Mouse (Mus musculus): ENCODE results near the gene Zdhhc9. TPM values are rescaled to one million over a fixed set of nuclear protein-coding genes. Genes with fewer than 3 reads are reported as not detected.
A peak's percentile ranks its signal among the peaks of the same experiment; 100 is the strongest.

Gene Zdhhc9
- polyA plus RNA-seq, 1 experiment = 22.2 TPM

DNA sequence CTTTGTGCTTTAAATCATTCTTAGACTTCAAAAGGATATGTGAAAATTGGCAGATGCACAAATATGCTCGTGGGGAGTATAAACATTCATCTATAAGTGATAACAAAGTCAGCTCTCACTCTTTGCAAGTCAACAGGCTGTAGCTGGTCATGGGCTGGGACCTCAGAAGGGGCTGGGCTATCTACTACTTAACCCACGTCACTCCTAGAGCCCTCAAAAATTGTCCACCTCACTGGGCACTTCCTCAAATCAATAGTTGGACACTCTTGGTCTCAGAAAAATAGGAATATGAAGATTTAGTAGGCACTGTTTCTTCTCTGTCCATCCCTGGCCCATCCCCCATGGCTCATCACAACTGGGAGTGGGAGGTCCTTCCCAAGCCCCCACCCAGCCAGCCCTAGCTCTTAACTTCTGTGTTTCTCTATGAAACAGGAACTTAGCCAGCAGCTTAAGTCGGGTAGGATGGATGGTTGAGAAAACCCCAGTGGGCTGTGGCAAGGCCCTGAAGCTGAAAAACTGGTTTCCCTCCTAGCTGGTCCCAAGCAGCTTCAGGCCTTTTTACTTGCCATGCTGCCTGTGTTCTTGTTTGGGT, 68.3 kb downstream of the Zdhhc9 start:
- H3K4me1 ChIP-seq (ENCODE audit: control insufficient read depth, insufficient read depth, low read length) = peaks cover 9% of the 10 kb centered on the region
- H3K27me3 ChIP-seq (ENCODE audit: control insufficient read depth, insufficient read depth, low read length, poor library complexity, severe bottlenecking) = no peaks in the 10 kb centered on the region
- no peak overlapping the region for H3K9ac ChIP-seq (ENCODE audit: low read depth, poor library complexity, severe bottlenecking)
- TF ChIP-seq POLR2A (IDR thresholded peaks at IDR 0.05; ENCODE audit: insufficient read depth, low read length) = no peak
- TF ChIP-seq CTCF (IDR thresholded peaks at IDR 0.05; ENCODE audit: low read depth, low read length) = no peak
- no peak for TF ChIP-seq EP300 (IDR thresholded peaks at IDR 0.05; ENCODE audit: insufficient read depth, low read depth, low read length)
- H3K4me3 ChIP-seq (ENCODE audit: low read depth, low read length) = no peak overlapping the region
- H3K27ac ChIP-seq (ENCODE audit: insufficient read depth, low read length) = no peak overlapping the region
- no peaks in the 10 kb centered on the region for H3K9me3 ChIP-seq (replicated peaks; ENCODE audit: control insufficient read depth, insufficient read depth, low read length, poor library complexity, severe bottlenecking)
- no peaks in the 10 kb centered on the region for H3K36me3 ChIP-seq (ENCODE audit: control insufficient read depth, insufficient read depth, low read length, poor library complexity, severe bottlenecking)

DNA sequence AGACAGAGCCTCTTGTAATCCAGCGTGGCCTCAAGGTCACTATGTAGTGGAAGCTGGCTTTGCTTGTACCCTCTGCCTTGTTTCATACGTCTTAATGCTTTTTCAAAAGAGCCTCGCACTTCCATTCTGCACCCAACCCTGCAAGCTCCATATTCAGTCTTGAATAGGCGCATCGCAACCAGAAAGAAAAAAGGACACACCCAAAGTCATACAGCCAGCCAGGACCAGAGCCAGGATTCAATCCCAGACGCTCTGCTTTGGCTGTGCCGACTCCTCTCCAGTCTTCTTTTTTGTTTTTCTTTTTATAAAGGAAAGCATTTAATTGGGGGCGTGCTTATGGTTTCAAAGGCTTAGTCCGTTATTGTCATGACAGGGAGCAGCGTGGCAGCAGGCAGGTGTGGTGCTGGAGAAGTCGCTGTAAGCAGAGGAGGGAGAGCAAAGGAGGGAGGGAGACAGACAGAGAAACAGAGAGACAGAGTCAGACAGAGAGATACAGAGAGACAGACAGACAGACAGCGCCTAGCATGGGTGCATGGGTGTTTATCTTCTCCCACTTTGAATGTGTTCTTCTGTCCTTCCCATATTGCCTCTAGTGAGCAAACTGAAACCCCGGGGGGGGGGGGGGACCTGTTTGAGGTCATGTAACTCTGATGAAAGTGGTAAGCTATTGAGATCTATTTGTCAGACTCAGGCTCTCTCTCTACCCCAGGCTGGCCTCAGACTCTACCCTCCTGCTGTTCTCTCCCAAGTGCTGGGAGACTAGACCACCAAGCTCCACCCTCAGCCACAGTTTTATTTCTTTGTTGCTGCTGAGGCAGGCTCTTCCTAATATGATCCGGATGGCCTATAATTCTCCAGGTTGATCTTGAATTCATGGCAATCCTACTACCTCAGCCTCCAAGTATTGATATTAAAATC, 69.1 kb downstream of the Zdhhc9 start:
- H3K4me3 ChIP-seq (ENCODE audit: low read depth, low read length) = no peak overlapping the region
- no peaks in the 10 kb centered on the region for H3K36me3 ChIP-seq (ENCODE audit: control insufficient read depth, insufficient read depth, low read length, poor library complexity, severe bottlenecking)
- H3K9ac ChIP-seq (ENCODE audit: low read depth, poor library complexity, severe bottlenecking) = no peak overlapping the region
- TF ChIP-seq CTCF (IDR thresholded peaks at IDR 0.05; ENCODE audit: low read depth, low read length) (no peak), EP300 (IDR thresholded peaks at IDR 0.05; ENCODE audit: insufficient read depth, low read depth, low read length) (no peak), POLR2A (IDR thresholded peaks at IDR 0.05; ENCODE audit: insufficient read depth, low read length) (no peak)
- no peaks in the 10 kb centered on the region for H3K9me3 ChIP-seq (replicated peaks; ENCODE audit: control insufficient read depth, insufficient read depth, low read length, poor library complexity, severe bottlenecking)
- H3K27me3 ChIP-seq (ENCODE audit: control insufficient read depth, insufficient read depth, low read length, poor library complexity, severe bottlenecking) = no peaks in the 10 kb centered on the region
- H3K4me1 ChIP-seq (ENCODE audit: control insufficient read depth, insufficient read depth, low read length) = peaks cover 9% of the 10 kb centered on the region
- H3K27ac ChIP-seq (ENCODE audit: insufficient read depth, low read length) = no peak overlapping the region

DNA sequence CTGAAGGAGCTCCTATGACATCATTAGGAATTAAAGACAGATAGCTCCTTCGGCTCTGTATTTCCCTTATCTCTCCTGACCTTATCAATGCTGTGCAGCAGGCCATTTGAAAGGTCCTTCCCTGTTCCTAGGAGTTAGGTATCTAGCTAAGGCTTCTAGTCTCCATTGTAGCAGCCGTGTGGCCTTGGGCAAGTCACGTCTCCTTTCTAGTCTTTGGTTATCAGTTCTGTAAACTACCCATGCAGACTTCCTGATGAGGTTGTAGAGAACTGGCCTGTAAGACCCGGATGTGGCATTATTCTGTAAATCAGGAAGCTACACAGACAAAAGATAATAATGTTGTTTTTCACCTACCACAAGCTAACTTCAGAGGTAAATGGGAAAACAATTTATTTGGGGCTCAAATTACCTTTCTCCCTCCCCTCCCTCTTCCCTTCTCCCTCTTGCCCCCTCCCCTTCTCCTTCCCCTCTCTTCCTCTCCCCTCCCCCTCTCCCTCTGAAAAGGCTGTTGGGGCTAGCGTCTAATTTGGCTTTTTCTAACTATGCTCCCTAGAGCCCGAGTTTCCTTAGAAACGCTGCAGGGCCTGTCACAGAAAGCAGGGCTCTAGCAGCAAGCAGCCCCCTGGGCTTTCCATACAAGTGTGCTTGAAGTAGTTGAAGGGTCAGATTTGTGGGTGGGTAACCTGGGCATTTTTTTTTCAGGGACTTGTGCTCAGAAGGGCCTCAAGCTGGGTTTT, 70.0 kb downstream of the Zdhhc9 start:
- H3K27ac ChIP-seq (ENCODE audit: insufficient read depth, low read length) = peak overlapping the region; percentile 25; the same call in 1 of the 2 replicates

DNA sequence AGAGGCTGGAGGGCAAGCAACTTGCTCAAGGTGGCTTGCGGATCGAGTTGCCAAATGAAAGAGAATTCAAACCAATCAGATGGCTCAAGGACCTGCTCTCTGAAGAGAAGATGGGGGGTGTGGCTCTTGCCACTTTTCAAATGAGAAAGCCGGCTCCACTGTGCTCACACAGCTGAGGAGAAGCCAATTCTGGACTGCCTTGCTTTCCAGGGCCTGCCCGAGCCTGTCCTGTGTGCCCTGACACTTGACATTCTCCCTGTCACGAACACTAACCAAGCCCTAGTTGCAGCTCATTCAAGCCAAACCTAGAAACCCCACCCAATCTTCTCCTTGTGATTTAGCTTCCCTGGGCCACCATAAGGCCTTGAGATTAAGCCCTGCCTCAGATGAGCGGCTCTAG, 70.7 kb downstream of the Zdhhc9 start:
- peaks cover 9% of the 10 kb centered on the region for H3K4me1 ChIP-seq (ENCODE audit: control insufficient read depth, insufficient read depth, low read length)
- no peak overlapping the region for H3K4me3 ChIP-seq (ENCODE audit: low read depth, low read length)
- no peak for TF ChIP-seq CTCF (IDR thresholded peaks at IDR 0.05; ENCODE audit: low read depth, low read length)
- no peak for TF ChIP-seq POLR2A (IDR thresholded peaks at IDR 0.05; ENCODE audit: insufficient read depth, low read length)
- TF ChIP-seq EP300 (IDR thresholded peaks at IDR 0.05; ENCODE audit: insufficient read depth, low read depth, low read length) = no peak
- H3K27ac ChIP-seq (ENCODE audit: insufficient read depth, low read length) = peak overlapping the region; percentile 25; the same call in 1 of the 2 replicates
- no peaks in the 10 kb centered on the region for H3K27me3 ChIP-seq (ENCODE audit: control insufficient read depth, insufficient read depth, low read length, poor library complexity, severe bottlenecking)
- no peak overlapping the region for H3K9ac ChIP-seq (ENCODE audit: low read depth, poor library complexity, severe bottlenecking)
- H3K9me3 ChIP-seq (replicated peaks; ENCODE audit: control insufficient read depth, insufficient read depth, low read length, poor library complexity, severe bottlenecking) = no peaks in the 10 kb centered on the region
- H3K36me3 ChIP-seq (ENCODE audit: control insufficient read depth, insufficient read depth, low read length, poor library complexity, severe bottlenecking) = no peaks in the 10 kb centered on the region

More for the DNA sequence above, 70.0 kb downstream of the Zdhhc9 start:
- TF ChIP-seq CTCF (IDR thresholded peaks at IDR 0.05; ENCODE audit: low read depth, low read length) = no peak
- TF ChIP-seq POLR2A (IDR thresholded peaks at IDR 0.05; ENCODE audit: insufficient read depth, low read length) = no peak
- TF ChIP-seq EP300 (IDR thresholded peaks at IDR 0.05; ENCODE audit: insufficient read depth, low read depth, low read length) = no peak
- H3K9ac ChIP-seq (ENCODE audit: low read depth, poor library complexity, severe bottlenecking) = no peak overlapping the region
- no peaks in the 10 kb centered on the region for H3K9me3 ChIP-seq (replicated peaks; ENCODE audit: control insufficient read depth, insufficient read depth, low read length, poor library complexity, severe bottlenecking)
- H3K4me3 ChIP-seq (ENCODE audit: low read depth, low read length) = no peak overlapping the region
- no peaks in the 10 kb centered on the region for H3K27me3 ChIP-seq (ENCODE audit: control insufficient read depth, insufficient read depth, low read length, poor library complexity, severe bottlenecking)
- H3K36me3 ChIP-seq (ENCODE audit: control insufficient read depth, insufficient read depth, low read length, poor library complexity, severe bottlenecking) = no peaks in the 10 kb centered on the region
- H3K4me1 ChIP-seq (ENCODE audit: control insufficient read depth, insufficient read depth, low read length) = peaks cover 9% of the 10 kb centered on the region

DNA sequence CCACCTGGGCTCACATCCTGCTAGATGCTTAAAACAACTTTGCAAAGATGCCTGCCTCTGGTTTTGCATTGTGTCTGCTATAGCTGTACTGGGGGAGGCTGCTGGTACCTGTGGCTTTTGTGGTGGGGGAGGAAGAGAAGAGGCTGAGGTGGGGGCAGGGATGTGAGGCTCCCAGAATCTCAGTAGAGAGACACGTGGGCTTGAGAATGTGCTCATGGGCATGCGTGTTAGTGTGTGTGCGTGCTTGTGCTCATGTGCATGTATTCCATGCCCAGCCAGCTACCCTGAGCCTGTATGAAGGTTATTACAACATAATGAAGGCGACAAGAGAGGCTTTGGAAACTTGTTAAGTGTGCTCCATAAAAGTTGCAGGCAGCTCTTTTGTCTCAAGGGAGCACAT, 71.7 kb downstream of the Zdhhc9 start:
- no peaks in the 10 kb centered on the region for H3K27me3 ChIP-seq (ENCODE audit: control insufficient read depth, insufficient read depth, low read length, poor library complexity, severe bottlenecking)
- H3K4me3 ChIP-seq (ENCODE audit: low read depth, low read length) = no peak overlapping the region
- H3K4me1 ChIP-seq (ENCODE audit: control insufficient read depth, insufficient read depth, low read length) = peaks cover 9% of the 10 kb centered on the region
- H3K27ac ChIP-seq (ENCODE audit: insufficient read depth, low read length) = no peak overlapping the region
- H3K9me3 ChIP-seq (replicated peaks; ENCODE audit: control insufficient read depth, insufficient read depth, low read length, poor library complexity, severe bottlenecking) = no peaks in the 10 kb centered on the region
- TF ChIP-seq EP300 (IDR thresholded peaks at IDR 0.05; ENCODE audit: insufficient read depth, low read depth, low read length) = no peak
- no peak for TF ChIP-seq CTCF (IDR thresholded peaks at IDR 0.05; ENCODE audit: low read depth, low read length)
- no peak for TF ChIP-seq POLR2A (IDR thresholded peaks at IDR 0.05; ENCODE audit: insufficient read depth, low read length)
- no peak overlapping the region for H3K9ac ChIP-seq (ENCODE audit: low read depth, poor library complexity, severe bottlenecking)
- H3K36me3 ChIP-seq (ENCODE audit: control insufficient read depth, insufficient read depth, low read length, poor library complexity, severe bottlenecking) = no peaks in the 10 kb centered on the region

All from ES-Bruce4 (cell line).